Mouse (Mus musculus) midbrain, embryonic 11.5 days (tissue): ENCODE measurements around the gene Ndufa3. TPM values are rescaled to one million over a fixed set of nuclear protein-coding genes. Genes with fewer than 3 reads are reported as not detected.

ENCODE experiments used
- microRNA-seq: library from miRNA; unstranded; fragments of <30 nt; microRNA quantifications from one replicate; pipeline ENCODE4, GENCODE M21; 2017
- polyA plus RNA-seq: library from polyadenylated mRNA; unstranded; fragments of >200 nt; fragmentation: Nextera tagmentation; extraction: Ambion mirVana; gene quantifications from 2 replicates; pipeline ENCODE4 v1.2.1, GENCODE M21; 2014

Ndufa3 gene
- polyA plus RNA-seq, 1 experiment from 2014 or later = 373 TPM

Small RNA genes lying within 50 kb of the gene (microRNA-seq; reads per million reads assigned to microRNA genes)
- not detected for gene Gm25100
- 4.4 reads per million, percentile 19 among the genes with 10 or more reads in this experiment for gene Mir3572

Other genes with a start within 250 kb of the Ndufa3 start
- gene Cacng8, start 226.7 kb upstream of the Ndufa3 start, polyA plus RNA-seq = 4.0 and 4.7 TPM in 2 replicates
- not detected in 2 replicates for gene Cacng6, start 193.2 kb upstream of the Ndufa3 start, polyA plus RNA-seq
- not detected in 2 replicates for gene Tarm1, start 114.7 kb upstream of the Ndufa3 start, polyA plus RNA-seq
- 0.08 and 0.25 TPM in 2 replicates for gene Oscar, start 1.2 kb upstream of the Ndufa3 start, polyA plus RNA-seq
- 29.9 and 31.0 TPM in 2 replicates for gene Tfpt, start 12.6 kb downstream of the Ndufa3 start, polyA plus RNA-seq
- gene Prpf31, start 12.6 kb downstream of the Ndufa3 start, polyA plus RNA-seq = 140 and 148 TPM in 2 replicates
- gene Cnot3, start 27.9 kb downstream of the Ndufa3 start, polyA plus RNA-seq = 53.6 and 63.0 TPM in 2 replicates
- gene Leng1, start 48.5 kb downstream of the Ndufa3 start, polyA plus RNA-seq = 16.4 and 16.9 TPM in 2 replicates
- 2.4 and 2.5 TPM in 2 replicates for gene Tmc4, start 60.2 kb downstream of the Ndufa3 start, polyA plus RNA-seq
- 199 and 222 TPM in 2 replicates for gene Tsen34, start 75.5 kb downstream of the Ndufa3 start, polyA plus RNA-seq
- gene Mboat7, start 76.2 kb downstream of the Ndufa3 start, polyA plus RNA-seq = 21.7 and 23.8 TPM in 2 replicates
- gene Rps9, start 86.6 kb downstream of the Ndufa3 start, polyA plus RNA-seq = 1,245 and 1,271 TPM in 2 replicates
- gene Pirb, start 103.0 kb downstream of the Ndufa3 start, polyA plus RNA-seq = 0.14 and 0.19 TPM in 2 replicates
- gene Gm15448, start 208.3 kb downstream of the Ndufa3 start, polyA plus RNA-seq = not detected in 2 replicates
- gene Pira2, start 227.7 kb downstream of the Ndufa3 start, polyA plus RNA-seq = not detected in 2 replicates